Mouse (Mus musculus) B cell, adult 62 days (primary cell): Measurements from ENCODE around the gene Qrfpr. TPM values are rescaled to one million over a fixed set of nuclear protein-coding genes. Genes with fewer than 3 reads are reported as not detected.

Experiments
- total RNA-seq: library from RNA; stranded (reverse); gene quantifications from 4 replicates; pipeline ENCODE4 v1.2.4, GENCODE M21; 2023

Gene Qrfpr
- total RNA-seq = not detected in 4 replicates

DNA sequence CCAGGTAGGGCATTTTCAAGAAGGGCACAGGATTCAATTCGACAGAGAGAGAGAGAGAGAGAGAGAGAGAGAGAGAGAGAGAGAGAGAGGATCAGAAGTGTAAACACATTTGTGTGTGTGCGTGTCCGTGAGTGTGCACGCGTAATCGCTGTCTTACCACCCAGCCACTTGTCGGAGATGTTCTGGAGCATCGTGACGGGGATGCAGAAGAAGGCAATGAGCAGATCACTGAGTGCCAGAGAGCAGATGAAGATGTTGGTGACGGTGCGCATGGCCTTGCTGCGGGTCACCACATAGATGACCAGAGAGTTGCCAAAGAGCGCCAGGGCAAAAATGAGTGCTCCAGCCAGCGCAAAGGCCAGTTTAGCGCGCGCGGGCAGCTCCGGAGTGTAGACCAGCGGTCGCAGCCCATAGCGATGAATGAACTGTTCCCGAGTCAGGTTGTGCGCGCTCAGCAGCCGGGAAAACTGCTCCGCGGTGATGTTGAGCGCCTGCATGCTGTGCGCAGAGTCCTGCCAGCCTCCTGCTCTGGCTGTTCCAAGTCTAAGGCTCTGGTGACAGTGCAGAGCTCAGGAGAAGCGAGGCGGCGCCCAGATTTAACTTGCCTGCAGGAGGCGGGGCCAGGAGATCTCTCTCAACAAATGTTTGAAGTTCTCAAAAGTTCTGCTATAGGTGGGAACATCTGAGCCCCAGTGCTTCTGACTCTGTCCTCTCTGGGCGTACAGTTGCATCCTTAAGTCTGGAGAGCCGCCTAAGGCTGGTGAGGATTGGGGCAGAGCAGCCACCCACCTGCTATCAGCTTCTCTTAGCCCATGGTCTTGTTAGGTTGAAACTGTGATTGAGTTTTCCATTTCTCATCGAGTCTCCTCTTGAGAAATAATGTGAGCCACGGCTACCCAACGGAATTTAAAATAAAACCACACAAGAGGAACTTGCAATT, at the start of gene Qrfpr:
Gene Qrfpr (minus strand): TSS at position 571 of the 940 bp plus-strand sequence.

DNA sequence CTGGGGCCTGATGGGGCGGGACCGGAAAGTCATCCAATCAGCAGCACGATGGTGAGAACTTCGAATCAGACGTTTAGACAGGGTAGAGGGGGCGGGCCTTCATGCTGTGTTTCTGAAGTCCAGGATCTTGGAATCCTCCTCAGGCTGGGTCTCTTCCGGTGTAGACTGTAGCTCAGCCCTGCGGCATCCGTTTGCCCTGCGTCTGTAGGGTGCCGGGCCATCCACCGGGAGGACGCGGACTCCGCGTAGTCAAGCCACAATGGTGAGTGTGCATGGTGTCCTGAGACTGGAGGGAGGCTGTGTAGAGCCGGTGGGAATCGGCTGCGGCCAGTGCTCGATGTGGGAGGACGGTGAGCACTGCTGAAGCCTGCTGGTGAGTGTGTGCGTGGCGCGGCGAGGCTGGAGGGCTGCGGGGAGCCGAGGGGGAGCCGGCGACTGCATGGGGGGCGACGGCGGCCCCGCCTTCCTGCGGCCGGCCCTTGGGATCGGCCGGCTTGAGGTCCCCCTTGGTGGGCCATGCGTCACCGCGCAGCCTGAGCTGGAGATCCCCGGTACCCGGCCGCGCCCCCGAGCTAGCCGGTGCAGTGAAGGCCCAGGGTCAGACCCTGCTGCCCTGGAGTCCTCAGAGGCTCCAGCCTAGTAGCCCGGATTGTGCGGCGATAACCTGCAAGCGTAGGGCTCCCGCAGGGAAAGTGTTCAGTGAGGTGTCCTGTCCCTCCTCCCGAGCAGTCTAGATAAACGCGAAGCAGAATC, 71.0 kb downstream of the Qrfpr start, which contains the start of gene D3Ertd254e:
Gene D3Ertd254e (plus strand): TSS at position 84 of the 753 bp plus-strand sequence.

Other genes with a start within 250 kb of the Qrfpr start
- gene Mccc1, start 221.6 kb downstream of the Qrfpr start, total RNA-seq = 30.9 to 41.8 TPM (median 34.9 TPM) in 4 replicates
- not detected in 4 replicates for gene Ccdc144b, start 168.8 kb downstream of the Qrfpr start, total RNA-seq
- 43.2 to 61.1 TPM (median 47.1 TPM) in 4 replicates for gene Acad9, start 156.3 kb downstream of the Qrfpr start, total RNA-seq
- gene D3Ertd254e, start 71.3 kb downstream of the Qrfpr start, total RNA-seq = 3.1 to 10.7 TPM (median 3.7 TPM) in 4 replicates